Mouse (Mus musculus) T-helper 17 cell (primary cell): ENCODE data around the gene Crybb3.

Source experiments
- in situ Hi-C, 2 experiments: fragments of 300-600 bp; cut with MboI, MseI; formaldehyde crosslinking; loops; 1 replicate in 1 of 2; 2 replicates in 1 of 2; pipeline ENCODE4 v1.15.1; 2025; ENCODE audit warnings: high pct_unique_total_duplicates in 2 of 2

Crybb3 gene

DNA sequence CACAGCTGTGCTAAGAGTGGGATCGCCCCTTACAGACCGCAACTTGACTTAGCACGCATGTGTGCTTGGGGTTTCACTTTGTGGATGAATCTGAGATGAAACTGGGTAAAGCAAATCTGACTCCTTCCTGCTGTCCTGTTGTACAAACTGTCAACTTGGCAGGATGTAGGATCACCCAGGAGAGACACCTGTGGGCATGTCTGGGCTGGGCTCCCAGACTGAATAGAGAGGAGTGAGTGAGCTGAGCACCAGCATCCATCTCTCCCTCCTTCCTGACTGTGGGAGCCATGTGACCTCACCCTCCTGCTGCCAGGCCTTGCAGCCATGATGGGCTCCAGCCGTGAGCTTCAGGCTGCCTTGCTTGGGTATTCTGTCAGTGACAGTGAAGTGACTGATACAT is 24.1 kb upstream of the Crybb3 start:
- in situ Hi-C loops: loop anchor here in 1 of 2 experiments (10.0 kb wide), 1 partner anchor 1069 kb away; no protein-coding TSS in a partner anchor

DNA sequence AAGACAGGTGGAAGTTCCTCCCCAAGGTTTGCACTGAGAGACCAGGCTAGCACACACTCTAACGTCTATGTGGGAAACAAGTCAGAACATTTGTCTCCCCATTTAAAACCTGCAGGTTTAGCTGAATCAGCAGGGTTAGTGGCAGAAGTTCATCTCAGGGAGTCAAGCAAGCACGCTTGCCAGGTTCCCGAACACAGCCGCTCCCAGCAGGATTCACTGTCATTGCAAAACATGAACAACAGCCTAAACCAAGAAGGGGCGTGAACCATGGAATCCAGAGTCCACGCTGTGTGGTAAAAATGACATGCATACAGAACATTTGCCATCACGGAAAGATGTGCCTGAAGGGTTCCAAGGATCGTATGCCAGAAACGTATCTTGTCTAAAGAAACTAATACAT is 23.7 kb upstream of the Crybb3 start:
- in situ Hi-C loops: loop anchor here in 1 of 2 experiments (10.0 kb wide), 1 partner anchor 1070 kb away; no protein-coding TSS in a partner anchor

DNA sequence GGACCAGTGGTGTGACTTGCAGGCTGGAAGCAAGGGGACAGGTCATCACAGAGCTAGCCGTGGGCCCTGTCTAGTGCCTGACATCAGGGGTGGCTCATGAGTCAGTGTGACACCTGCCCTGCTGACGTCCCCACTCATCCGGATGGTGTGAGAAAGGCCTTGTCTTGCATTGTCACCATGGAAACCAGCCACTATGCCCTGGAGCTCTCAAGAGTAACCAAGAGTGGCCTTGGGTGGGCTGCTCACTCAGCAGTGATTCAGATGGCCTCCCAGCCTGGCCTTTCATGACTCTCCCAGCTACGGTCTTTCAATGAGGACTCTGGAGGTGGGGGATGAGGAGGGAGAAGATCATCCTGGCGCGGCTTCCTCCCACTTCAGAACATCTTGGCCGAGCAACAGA is 21.1 kb upstream of the Crybb3 start:
- in situ Hi-C loops: loop anchor here in 1 of 2 experiments (10.0 kb wide), 1 partner anchor 1072 kb away; no protein-coding TSS in a partner anchor

DNA sequence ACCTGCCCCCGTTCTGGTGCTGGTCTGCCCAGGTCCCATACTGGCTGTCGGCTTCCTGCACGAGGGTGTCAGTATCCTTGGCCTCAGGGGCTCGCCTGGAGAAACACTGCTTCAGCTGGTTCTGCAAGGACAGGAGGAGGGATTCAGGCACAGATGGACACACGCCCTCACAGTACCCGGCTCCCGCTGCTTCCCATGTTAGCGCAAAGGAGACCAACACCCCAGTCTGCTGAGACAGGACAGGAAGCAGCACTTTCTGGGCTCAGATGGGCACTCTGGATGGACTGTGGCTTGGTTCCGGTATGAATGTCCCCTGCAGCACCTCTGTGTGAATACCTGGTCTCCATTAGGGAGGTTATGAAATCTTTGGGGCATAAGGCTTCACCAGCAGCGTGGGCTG is 20.1 kb upstream of the Crybb3 start:
- in situ Hi-C loops: loop anchor here in 1 of 2 experiments (10.0 kb wide), 1 partner anchor 1073 kb away; no protein-coding TSS in a partner anchor

DNA sequence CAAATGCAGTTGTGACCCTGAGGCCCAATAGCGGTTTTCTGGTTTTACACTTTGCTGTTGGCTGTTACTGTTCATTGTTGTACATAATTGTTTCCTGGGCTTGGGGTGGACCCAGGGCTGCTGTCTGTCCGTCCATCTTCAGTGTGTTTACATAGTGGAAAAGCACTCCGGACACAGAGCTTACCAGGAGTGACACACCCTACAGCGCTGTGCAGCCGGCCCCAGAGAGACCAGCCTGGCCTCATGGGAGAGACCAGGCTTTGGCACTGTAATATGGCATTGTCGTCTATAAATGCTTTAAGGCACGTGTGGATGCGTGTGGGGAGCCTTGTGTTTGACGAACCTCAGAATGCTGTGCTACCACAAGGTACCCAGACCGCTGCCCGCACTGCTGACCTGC is 19.0 kb upstream of the Crybb3 start:
- in situ Hi-C loops: loop anchor here in 1 of 2 experiments (10.0 kb wide), 1 partner anchor 1074 kb away; no protein-coding TSS in a partner anchor

DNA sequence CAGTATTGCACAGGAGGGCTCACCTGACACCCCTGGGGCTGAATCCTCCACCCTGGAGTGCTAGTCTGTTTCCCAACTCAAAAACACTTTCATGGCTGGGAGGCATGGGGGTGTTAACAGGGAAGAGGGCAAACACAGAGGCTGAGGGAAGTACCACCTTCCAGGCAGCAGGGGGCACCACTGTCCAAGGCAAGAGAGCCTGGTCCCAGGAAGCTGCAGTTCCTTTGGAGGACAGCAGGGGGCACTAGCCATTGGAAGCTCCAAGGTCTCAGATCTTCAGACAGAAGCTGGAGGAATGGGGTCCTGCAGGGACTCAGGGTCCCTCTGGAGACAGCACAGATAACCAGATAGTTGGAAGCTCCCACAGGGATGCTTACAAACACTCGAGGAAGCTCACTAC is 18.2 kb upstream of the Crybb3 start:
- in situ Hi-C loops: loop anchor here (5.0 kb wide), 2 partner anchors 53 to 68 kb away; no protein-coding TSS in a partner anchor

DNA sequence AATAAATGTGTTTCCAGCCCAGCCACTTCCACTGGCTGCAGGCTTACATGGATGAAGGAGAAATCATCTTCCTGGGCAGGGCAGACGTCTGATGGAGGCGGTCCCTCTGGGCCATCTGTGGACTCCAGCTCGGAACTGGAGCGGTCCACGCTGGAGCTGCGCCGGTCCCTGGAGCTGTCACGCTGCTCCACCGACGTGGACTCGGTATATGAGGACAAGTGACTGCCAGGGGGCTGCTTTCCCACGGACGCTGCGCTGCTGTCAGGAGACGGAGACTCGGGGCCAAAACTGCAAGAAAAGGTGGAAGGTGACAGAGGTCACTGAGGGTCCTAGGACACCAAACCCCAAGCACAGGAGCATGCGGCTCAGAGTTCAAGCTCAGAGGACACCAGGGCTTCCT is 16.2 kb upstream of the Crybb3 start:
- in situ Hi-C loops: loop anchor here (5.0 kb wide), 2 partner anchors 55 to 70 kb away; no protein-coding TSS in a partner anchor

DNA sequence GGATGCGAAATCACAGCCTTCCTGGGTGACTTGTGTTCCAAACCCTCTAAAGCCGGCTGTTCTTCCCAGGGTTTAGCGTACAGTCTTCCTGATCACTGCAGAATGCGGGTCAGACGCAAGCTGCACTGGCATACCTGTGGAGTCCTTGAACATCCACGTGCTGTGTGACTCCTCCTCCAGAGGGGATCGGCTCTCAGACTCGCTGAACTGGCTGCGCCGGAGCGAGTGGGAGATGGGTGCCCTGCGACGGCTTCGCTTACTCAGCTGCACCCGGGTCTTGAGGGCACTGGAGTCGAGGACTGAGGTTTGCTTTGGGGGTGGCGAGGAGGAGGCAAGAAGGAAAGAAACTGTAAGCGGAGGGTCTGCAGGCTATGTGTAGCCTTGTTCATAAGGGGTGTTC is 14.1 kb upstream of the Crybb3 start:
- in situ Hi-C loops: loop anchor here (5.0 kb wide), 2 partner anchors 57 to 72 kb away; no protein-coding TSS in a partner anchor

DNA sequence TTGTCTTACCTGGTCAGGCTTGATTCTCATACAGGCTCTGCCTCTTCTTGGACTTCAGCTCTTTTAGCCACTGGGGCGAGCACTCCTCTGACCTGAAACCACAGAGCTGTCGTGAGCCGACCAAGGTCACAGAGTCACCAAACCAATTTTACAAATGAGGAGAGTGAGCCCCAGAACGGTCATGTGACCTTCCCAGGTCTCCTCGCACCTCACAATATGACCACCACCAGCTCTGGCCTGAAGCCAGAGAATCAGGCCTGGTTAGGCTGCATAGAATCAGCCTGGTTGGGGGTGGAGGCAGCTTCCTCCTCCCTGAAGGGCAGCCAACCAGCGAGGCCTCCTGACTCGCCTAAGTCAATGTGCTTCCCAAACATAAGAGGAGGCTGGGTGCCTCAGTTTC is 11.0 kb upstream of the Crybb3 start:
- in situ Hi-C loops: no loop called here

DNA sequence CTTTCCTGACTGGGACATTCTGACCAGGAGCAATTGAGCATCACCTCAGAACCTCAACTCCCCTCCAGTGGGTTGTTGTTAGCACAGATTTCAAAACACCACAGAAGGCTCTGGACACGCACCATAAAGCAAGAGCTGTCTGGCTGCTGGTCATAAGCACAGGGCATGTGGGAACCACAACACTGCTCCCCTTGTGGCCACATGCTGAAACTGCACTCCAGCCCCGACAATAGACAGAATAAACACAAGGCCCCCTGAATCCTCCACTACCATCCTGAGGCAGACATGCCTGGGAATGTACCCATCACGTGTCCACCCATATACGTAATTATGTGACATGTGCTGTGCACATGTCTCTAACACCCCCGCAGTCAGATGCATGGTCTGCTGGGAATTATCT is 9.8 kb upstream of the Crybb3 start:
- in situ Hi-C loops: no loop called here

DNA sequence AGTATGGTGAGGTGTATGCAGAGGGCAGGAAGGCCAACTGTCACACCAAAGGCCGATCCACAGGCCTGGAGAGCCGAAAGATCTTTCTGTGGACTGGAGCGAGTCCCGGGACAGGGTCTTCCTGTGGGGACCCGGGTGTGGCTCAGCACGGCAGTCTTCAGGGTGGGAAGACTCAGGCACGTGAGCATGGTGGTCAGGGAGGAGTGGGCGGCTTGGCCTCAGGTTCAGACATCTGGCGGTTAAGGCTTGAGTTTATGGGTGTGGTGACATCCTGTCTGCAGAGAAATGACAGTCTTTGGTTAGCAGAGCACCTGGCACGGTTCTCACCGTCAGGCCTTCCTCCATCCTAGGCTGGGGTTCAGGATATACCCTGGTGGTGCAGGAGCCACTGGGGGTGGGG is 9.4 kb upstream of the Crybb3 start:
- in situ Hi-C loops: no loop called here

DNA sequence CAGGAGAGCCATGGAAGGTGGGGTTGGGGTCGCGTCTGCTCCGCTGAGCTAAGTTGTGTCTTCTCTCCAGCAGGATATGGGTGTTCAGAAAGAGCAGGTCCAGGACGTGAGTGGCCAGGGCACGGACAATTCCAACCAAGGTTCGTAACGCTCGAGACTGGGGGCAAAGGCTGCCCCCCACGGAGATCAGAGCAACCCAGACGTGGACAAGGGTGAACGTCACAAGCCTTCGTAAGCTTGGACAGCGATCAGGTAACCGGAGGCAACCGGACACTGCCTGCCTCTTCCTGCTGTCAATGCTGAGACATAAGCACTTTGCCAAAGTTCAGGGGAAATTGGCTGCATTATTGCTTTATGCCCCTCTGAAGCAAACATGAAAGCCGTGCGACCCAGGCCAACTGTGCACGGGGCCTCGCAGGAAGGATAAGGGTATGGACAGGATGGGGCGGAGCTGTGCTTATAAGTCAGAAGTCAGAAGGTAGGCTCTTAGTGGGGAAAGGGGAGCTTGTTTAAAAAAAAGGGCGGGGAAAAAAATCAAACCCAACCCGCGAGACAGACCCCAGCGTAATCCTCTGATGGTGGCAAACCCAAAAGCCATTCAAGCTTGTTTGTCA is 8.8 kb upstream of the Crybb3 start:
- in situ Hi-C loops: no loop called here

DNA sequence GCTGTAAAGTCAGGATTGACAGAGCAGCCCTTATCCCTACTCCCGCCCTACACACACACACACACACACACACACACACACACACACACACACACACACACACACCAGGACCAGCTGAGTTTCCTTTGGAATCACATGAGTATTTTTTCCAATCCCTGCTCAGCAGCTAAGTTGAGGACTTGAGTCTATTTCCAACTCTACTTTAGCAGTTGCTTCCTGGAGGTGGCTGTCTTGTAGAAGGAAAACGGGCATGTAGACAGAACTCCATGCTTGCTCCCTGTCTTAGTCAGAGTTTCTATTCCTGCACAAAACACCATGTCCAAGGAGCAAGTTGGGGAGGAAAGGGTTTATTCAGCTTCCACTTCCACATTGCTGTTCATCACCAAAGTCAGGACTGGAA is 6.1 kb upstream of the Crybb3 start:
- in situ Hi-C loops: no loop called here

DNA sequence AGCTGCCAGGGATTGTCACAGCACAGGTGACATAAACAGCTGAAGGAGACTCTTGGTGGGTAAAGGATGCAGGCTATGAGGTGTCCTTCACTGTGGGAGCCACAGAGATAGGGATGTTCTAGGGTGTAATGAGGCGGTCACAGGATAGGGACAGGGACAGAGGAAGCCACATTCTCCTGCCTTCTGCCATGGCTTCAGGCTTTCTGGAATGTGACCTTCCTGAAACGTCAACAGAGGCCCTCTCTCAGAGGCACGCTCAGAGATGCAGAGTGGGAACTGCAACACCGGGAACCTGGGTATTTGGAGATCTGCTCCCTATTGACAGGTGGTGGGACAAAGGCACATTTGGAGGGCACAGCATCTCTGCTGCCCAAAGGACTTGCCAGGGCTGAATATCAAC is 5.6 kb upstream of the Crybb3 start:
- in situ Hi-C loops: no loop called here

DNA sequence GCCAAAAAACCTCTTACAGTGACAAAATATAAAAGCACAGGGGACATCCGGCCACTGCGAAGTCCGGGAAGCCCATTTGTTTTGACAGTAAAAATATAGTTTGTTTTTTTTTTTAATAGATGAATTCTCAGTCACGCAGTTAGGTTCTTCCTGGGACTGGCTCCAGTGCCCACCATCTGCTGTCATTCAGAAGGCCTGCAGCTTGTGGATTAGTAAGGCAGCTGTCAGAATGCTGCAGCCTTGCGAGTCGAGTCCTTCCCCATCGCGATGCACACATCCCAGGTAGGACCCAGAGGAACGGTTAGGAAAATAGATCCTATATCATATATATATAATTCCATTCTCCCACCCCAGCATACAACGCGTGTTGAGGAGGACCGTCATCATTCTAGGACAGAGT is 5.1 kb upstream of the Crybb3 start:
- in situ Hi-C loops: no loop called here

DNA sequence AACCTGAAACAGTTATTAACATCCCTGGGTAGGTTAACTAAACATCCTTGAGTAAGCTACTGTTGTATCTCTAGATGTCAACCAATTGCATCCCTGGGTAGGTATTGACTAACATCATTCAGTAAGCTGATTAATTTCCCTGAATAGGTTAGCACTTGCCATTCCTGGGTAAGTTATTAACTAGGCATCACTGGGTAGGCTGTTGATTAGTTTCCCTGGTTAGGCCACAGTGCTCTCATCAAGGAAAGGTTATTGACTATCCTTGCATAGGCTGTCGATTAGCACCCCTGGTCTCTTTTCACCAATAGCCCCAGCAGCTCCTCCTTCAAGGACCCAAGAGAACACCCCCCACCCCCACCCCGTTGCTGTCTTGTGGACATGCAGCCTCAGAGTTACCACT is 4.5 kb upstream of the Crybb3 start:
- in situ Hi-C loops: no loop called here

DNA sequence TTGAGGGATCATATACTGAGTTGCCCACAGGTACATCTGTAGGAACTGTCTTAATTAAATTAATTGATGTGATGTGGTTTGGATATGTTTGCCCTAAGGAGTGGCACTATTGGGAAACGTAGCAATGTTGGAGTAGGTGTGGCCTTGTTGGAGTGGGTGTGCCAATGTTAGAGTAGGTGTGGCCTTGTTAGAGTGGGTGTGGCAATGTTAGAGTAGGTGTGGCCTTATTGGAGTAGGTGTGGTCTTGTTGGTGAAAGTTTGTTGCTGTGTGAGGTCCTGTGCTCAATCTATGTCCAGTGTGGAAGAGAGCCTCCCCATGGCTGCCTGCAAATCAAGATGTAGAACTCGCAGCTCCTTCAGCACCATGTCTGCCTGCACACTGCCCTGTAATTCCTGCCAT is 2.9 kb upstream of the Crybb3 start:
- in situ Hi-C loops: no loop called here

DNA sequence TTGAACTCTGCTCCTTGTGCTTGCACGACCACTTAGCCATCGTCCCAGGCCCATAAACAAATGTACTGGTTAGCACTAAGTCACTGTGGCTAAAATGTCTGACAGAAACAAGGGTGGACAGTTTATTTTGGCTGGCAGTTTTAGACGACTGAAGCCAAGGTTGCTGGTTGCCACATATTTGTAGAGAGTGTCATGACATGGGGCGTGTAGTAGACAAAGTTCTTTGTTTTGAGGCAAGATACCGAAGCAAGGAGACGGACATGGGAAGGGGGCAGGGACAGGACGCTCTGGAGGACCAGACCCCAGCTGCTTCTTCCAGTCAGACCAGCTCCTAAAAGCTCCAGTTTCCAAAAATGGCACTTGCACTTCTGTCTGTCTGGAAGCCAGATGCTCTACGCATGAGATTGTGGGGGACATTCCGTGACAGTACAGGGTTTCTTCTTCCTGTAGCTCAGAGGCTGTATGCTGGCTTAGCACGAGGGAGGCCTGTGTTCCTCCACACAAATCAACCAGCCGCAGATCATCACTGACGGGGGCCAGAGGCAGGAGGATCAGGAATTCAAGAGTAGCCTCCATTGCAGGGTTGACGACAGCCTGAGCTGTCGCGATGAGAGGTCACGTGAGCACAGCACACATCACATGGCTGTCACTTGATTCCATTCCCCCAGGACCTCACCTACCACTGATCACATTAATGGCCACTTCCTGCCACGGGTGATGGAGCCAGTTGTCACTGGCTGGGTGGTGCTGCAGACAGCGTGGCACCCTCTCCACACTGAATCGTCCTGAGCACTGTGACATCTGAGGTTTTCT is 1.2 kb upstream of the Crybb3 start:
- in situ Hi-C loops: no loop called here

DNA sequence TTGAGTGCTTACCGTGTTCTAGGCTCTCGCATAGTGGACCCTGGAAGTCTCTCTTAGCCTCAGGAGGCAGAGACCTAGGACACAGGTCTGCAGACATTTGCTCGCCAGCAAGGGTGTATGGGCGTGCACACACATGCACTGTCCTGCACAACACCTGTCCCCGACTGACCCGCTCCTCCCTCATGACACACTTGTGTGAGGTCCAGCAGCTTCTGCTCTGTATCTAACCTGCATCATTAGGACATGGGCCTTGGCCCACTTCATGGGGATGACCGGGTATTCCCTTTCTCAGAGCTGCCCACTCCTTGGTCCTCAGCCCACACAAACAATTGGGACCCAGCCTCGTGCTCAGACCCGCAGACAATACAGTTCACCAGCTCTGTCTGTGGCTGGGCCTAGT is 364 bp downstream of the Crybb3 start:
- in situ Hi-C loops: no loop called here

DNA sequence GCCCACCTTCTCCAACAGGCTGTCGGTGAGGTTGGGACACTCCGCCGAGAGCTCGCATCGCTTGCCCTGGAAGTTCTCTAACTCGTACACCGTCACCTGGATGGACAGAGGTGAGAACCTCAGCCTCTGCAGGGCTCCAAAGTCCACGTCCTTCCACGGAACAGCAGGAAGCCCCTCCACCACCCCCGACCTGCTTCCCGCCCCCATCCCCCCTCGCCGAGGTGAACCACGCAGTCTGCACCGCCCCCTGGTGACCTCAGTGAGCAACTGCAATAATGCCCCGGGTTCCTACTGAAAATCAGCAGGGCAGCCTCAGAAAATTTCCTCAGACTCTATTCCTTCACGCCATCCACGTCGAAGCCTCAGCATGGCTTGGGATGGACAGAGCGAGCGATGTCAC is 1.6 kb downstream of the Crybb3 start:
- in situ Hi-C loops: no loop called here

DNA sequence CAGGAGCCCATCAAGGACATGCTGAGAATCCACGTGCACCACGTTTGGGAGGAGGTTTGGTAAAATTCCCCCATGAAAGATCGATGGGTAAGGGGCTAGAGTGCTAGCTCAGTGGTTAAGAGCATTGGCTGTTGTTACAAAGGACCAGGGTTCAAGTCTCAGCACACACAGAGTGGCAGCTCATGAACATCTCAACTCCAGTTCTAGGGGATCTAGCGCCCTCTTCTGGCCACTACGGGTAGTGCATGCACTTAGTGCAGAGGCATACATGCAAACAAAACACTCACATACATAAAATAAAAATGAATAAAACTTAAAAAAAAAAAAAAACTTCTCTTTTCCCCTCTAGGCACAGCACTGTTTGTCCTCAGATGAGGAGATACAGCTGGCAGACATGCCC is 2.7 kb downstream of the Crybb3 start:
- in situ Hi-C loops: no loop called here

DNA sequence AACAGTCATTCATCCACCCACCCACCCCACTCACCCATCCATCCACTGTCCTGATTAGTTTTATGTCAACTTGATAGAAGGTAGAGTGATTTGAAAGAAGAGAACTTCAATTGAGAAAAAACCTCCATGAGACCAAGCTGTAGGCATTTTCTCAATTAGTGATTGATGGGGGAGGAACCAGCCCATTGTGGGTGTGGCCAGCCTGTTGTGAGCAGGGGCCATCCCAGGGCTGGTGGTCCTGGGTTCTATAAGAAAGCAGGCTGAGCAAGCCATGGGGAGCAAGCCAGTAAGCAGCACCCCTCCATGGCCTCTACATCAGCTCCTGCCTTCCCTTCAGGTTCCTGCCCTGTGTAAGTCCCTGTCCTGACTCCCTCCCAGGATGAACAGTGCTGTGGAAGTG is 11.4 kb downstream of the Crybb3 start, which contains the start of gene Crybb2:
Crybb2 (minus strand) TSS at position 101 of the 400 bp plus-strand sequence.
- in situ Hi-C loops: no loop called here

DNA sequence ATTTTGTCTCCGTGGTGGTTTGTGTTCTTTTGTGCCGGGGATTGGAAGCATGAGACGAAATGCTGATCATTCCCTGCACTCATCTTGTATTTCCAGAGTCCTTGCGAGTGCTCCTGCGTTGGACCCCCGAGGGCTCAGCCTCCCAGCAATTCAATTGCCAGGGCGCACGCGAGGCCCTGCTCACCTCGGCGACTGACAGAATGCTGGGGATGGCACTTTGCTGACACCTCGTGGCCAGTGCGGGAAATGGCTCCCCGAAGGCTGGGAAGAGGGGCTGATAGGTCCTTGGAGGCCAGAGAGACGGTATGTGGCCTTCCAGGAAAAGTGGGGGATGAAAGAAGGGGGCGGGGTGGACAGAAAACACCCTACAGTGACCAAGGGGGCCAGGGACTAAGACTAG is 27.1 kb downstream of the Crybb3 start:
- in situ Hi-C loops: loop anchor here in 1 of 2 experiments (5.0 kb wide), 1 partner anchor 182 kb away; no protein-coding TSS in a partner anchor
